Mouse (Mus musculus) left cerebral cortex, postnatal 25 days (tissue): Measurements from ENCODE around the gene Itgb2. TPM values are rescaled to one million over a fixed set of nuclear protein-coding genes. Genes with fewer than 3 reads are reported as not detected.

Source experiments
- DNase-seq, 2 experiments: peaks; one replicate each; pipeline ENCODE4 v3.0.0; 2022; ENCODE audit warnings: low spot score in 2 of 2, mixed read lengths in 1 of 2
- intact Hi-C: fragments of 180-260 bp; cut with DNase I; formaldehyde crosslinking; loops from one replicate; pipeline ENCODE4 v1.15.1; 2025
- total RNA-seq, 2 experiments: library from RNA; stranded (reverse); gene quantifications; 2 replicates each; pipeline ENCODE4 v1.2.3; 2021

Gene Itgb2
- total RNA-seq, 2 experiments from 2014 or later, result 2.9 to 3.6 TPM

- DNase-seq, result peak; percentile 90 to 94
- intact Hi-C loops, result loop anchor here (2.0 to 5.0 kb wide), 2 partner anchors 23 to 89 kb away; partner anchors contain the start of gene Fam207a
These were observed 76.1 kb downstream of the Itgb2 start, which contains the start of the genes Sumo3 and Gm49325 for GRCm38 (mm10) chr10:77605908-77606826. Gene Sumo3 (plus strand): TSS chr10:77606097. Gene Gm49325 (plus strand): TSS chr10:77606197.

- no peak for DNase-seq
- intact Hi-C loops, result loop anchor here (2.0 to 5.0 kb wide), 2 partner anchors 24 to 90 kb away; partner anchors contain the start of gene Fam207a
These were observed 76.8 kb downstream of the Itgb2 start for GRCm38 (mm10) chr10:77606855-77607254.

- no peak for DNase-seq
- intact Hi-C loops, result loop anchor here (2.0 to 5.0 kb wide), 2 partner anchors 25 to 90 kb away; partner anchors contain the start of gene Fam207a
These were observed 77.4 kb downstream of the Itgb2 start for GRCm38 (mm10) chr10:77607441-77607840.

- DNase-seq, result peak in 1 of 2 experiments; percentile 50
- intact Hi-C loops, result loop anchor here (5.0 kb wide), 1 partner anchor 91 kb away; the partner anchor contains the start of gene Fam207a
These were observed 78.5 kb downstream of the Itgb2 start for GRCm38 (mm10) chr10:77608589-77608988.

GRCm38 (mm10) chr10:77610221-77610961, 80.3 kb downstream of the Itgb2 start:
- no peak for DNase-seq
- intact Hi-C loops, result loop anchor here (2.0 kb wide), 1 partner anchor 20 kb away; no protein-coding TSS in a partner anchor

- DNase-seq, result no peak
- intact Hi-C loops, result no loop called here
These were observed 83.4 kb downstream of the Itgb2 start for GRCm38 (mm10) chr10:77613409-77613808.

Other genes starting within 250 kb of the Itgb2 start
- gene Adarb1, start 112.0 kb upstream of the Itgb2 start, total RNA-seq, result 100 to 1,000 TPM; 123 to 147 TPM
- 10 to 100 TPM; 34.2 to 36.0 TPM for gene Fam207a, start 14.5 kb upstream of the Itgb2 start, total RNA-seq
- gene Pttg1ip, start 51.5 kb downstream of the Itgb2 start, total RNA-seq, result 10 to 100 TPM; 71.0 to 87.6 TPM
- 100 to 1,000 TPM; 133 to 140 TPM for gene Sumo3, start 75.8 kb downstream of the Itgb2 start, total RNA-seq
- gene Gm49325, start 75.9 kb downstream of the Itgb2 start, total RNA-seq, result 10 to 100 TPM; 14.2 to 16.3 TPM
- 10 to 100 TPM; 43.7 to 51.3 TPM for gene Ube2g2, start 92.0 kb downstream of the Itgb2 start, total RNA-seq
- under 1 TPM in 1 of 2 experiments, not detected in 1; 0.14 TPM for gene Tspear, start 156.3 kb downstream of the Itgb2 start, total RNA-seq
- gene Gm19402, start 160.5 kb downstream of the Itgb2 start, total RNA-seq, result not detected
- gene Gm9508, start 167.0 kb downstream of the Itgb2 start, total RNA-seq, result not detected
- gene Gm10272, start 176.4 kb downstream of the Itgb2 start, total RNA-seq, result not detected
- not detected for gene Gm10024, start 181.2 kb downstream of the Itgb2 start, total RNA-seq
- gene Gm10142, start 185.6 kb downstream of the Itgb2 start, total RNA-seq, result not detected
- not detected for gene Krtap12-1, start 190.3 kb downstream of the Itgb2 start, total RNA-seq
- gene Gm10100, start 196.2 kb downstream of the Itgb2 start, total RNA-seq, result not detected
- not detected for gene Gm18596, start 212.4 kb downstream of the Itgb2 start, total RNA-seq
- gene Gm9736, start 221.1 kb downstream of the Itgb2 start, total RNA-seq, result not detected
- not detected for gene Gm3233, start 229.4 kb downstream of the Itgb2 start, total RNA-seq
- gene Gm3238, start 241.1 kb downstream of the Itgb2 start, total RNA-seq, result not detected
- not detected for gene Gm7138, start 246.7 kb downstream of the Itgb2 start, total RNA-seq